Mouse (Mus musculus): ENCODE measurements around the gene Fmnl2. TPM values are rescaled to one million over a fixed set of nuclear protein-coding genes. Genes with fewer than 3 reads are reported as not detected.
A peak's percentile ranks its signal among the peaks of the same experiment; 100 is the strongest.

The Fmnl2 gene
- polyA plus RNA-seq, 1 experiment from 2014 or later = 7.9 TPM

GRCm38 (mm10) chr2:53057291-53057690 lies 199.6 kb downstream of the Fmnl2 start:
- 91% methylated on average over 2 of the region's 2 CpGs for WGBS
- no peak for DNase-seq (ENCODE audit: low spot score)

GRCm38 (mm10) chr2:53061363-53062000 lies 203.8 kb downstream of the Fmnl2 start:
- 0 out of 2 replicates have a peak, but pooled peaks cover 3% of the 10 kb centered on the region for H3K36me3 ChIP-seq
- no peak overlapping the region for H3K4me3 ChIP-seq
- H3K9me3 ChIP-seq (replicated peaks) = no peaks in the 10 kb centered on the region
- DNase-seq (ENCODE audit: low spot score) = no peak
- no peaks in the 10 kb centered on the region for H3K27me3 ChIP-seq (ENCODE audit: low read depth, poor library complexity, severe bottlenecking)
- H3K4me1 ChIP-seq = no peaks in the 10 kb centered on the region
- WGBS = 90% methylated on average over 9 of the region's 9 CpGs
- no peak overlapping the region for H3K27ac ChIP-seq

More at GRCm38 (mm10) chr2:53057291-53057690, 199.6 kb downstream of the Fmnl2 start:
- Histone ChIP-seq H3K27me3 (ENCODE audit: low read depth, poor library complexity, severe bottlenecking) (no peaks in the 10 kb centered on the region), H3K4me1 (peaks cover 20% of the 10 kb centered on the region), H3K36me3 (peaks cover 11% of the 10 kb centered on the region), H3K4me3 (no peak overlapping the region), H3K27ac (no peak overlapping the region), H3K9me3 (replicated peaks) (no peaks in the 10 kb centered on the region)

- no peak overlapping the region for H3K4me3 ChIP-seq
- DNase-seq (ENCODE audit: low spot score) = no peak
- 0 out of 2 replicates have a peak, but pooled peaks cover under 1% of the 10 kb centered on the region for H3K36me3 ChIP-seq
- H3K9me3 ChIP-seq (replicated peaks) = no peaks in the 10 kb centered on the region
- H3K27ac ChIP-seq = no peak overlapping the region
- H3K27me3 ChIP-seq (ENCODE audit: low read depth, poor library complexity, severe bottlenecking) = no peaks in the 10 kb centered on the region
- H3K4me1 ChIP-seq = no peaks in the 10 kb centered on the region
- 95% methylated on average over 2 of the region's 2 CpGs for WGBS
Measured at GRCm38 (mm10) chr2:53066973-53067372, 209.3 kb downstream of the Fmnl2 start.

GRCm38 (mm10) chr2:53070607-53071006 lies 212.9 kb downstream of the Fmnl2 start:
- no peak for DNase-seq (ENCODE audit: low spot score)
- Histone ChIP-seq H3K36me3 (0 out of 2 replicates have a peak, but pooled peaks cover 6% of the 10 kb centered on the region), H3K9me3 (replicated peaks) (no peaks in the 10 kb centered on the region), H3K4me1 (no peaks in the 10 kb centered on the region), H3K27me3 (ENCODE audit: low read depth, poor library complexity, severe bottlenecking) (no peaks in the 10 kb centered on the region), H3K27ac (no peak overlapping the region), H3K4me3 (no peak overlapping the region)
- 31% methylated on average over 1 of the region's 1 CpGs for WGBS

- Histone ChIP-seq H3K4me3 (no peak overlapping the region), H3K27ac (no peak overlapping the region), H3K27me3 (ENCODE audit: low read depth, poor library complexity, severe bottlenecking) (no peaks in the 10 kb centered on the region), H3K36me3 (no peaks in the 10 kb centered on the region), H3K9me3 (replicated peaks) (no peaks in the 10 kb centered on the region), H3K4me1 (peaks cover 8% of the 10 kb centered on the region)
- DNase-seq (ENCODE audit: low spot score) = no peak
- WGBS = 55% methylated on average over 2 of the region's 2 CpGs
Measured at GRCm38 (mm10) chr2:53079693-53080286, 222.1 kb downstream of the Fmnl2 start.

GRCm38 (mm10) chr2:53082045-53082444 lies 224.4 kb downstream of the Fmnl2 start:
- H3K27ac ChIP-seq = no peak overlapping the region
- 88% methylated on average over 4 of the region's 4 CpGs for WGBS
- DNase-seq (ENCODE audit: low spot score) = no peak

GRCm38 (mm10) chr2:53082501-53082900 lies 224.8 kb downstream of the Fmnl2 start:
- no peaks in the 10 kb centered on the region for H3K27me3 ChIP-seq (ENCODE audit: low read depth, poor library complexity, severe bottlenecking)
- no peak overlapping the region for H3K27ac ChIP-seq
- H3K4me1 ChIP-seq = peaks cover 8% of the 10 kb centered on the region
- WGBS = 92% methylated on average over 5 of the region's 5 CpGs
- no peaks in the 10 kb centered on the region for H3K9me3 ChIP-seq (replicated peaks)
- no peak overlapping the region for H3K4me3 ChIP-seq
- no peak for DNase-seq (ENCODE audit: low spot score)
- no peaks in the 10 kb centered on the region for H3K36me3 ChIP-seq

More at GRCm38 (mm10) chr2:53082045-53082444, 224.4 kb downstream of the Fmnl2 start:
- Histone ChIP-seq H3K4me3 (no peak overlapping the region), H3K4me1 (peaks cover 8% of the 10 kb centered on the region), H3K27me3 (ENCODE audit: low read depth, poor library complexity, severe bottlenecking) (no peaks in the 10 kb centered on the region), H3K9me3 (replicated peaks) (no peaks in the 10 kb centered on the region), H3K36me3 (no peaks in the 10 kb centered on the region)

GRCm38 (mm10) chr2:53083241-53083640 lies 225.6 kb downstream of the Fmnl2 start:
- WGBS = 46% methylated on average over 1 of the region's 1 CpGs
- Histone ChIP-seq H3K4me3 (no peak overlapping the region), H3K4me1 (peaks cover 8% of the 10 kb centered on the region), H3K9me3 (replicated peaks) (no peaks in the 10 kb centered on the region), H3K36me3 (no peaks in the 10 kb centered on the region), H3K27me3 (ENCODE audit: low read depth, poor library complexity, severe bottlenecking) (no peaks in the 10 kb centered on the region), H3K27ac (no peak overlapping the region)
- DNase-seq (ENCODE audit: low spot score) = no peak

- Histone ChIP-seq H3K27me3 (ENCODE audit: low read depth, poor library complexity, severe bottlenecking) (no peaks in the 10 kb centered on the region), H3K9me3 (replicated peaks) (no peaks in the 10 kb centered on the region), H3K27ac (no peak overlapping the region), H3K4me1 (no peaks in the 10 kb centered on the region), H3K36me3 (peaks cover 7% of the 10 kb centered on the region; the same call in 1 of the 2 replicates), H3K4me3 (no peak overlapping the region)
- WGBS = 59% methylated on average over 9 of the region's 9 CpGs
- DNase-seq (ENCODE audit: low spot score) = peak; percentile 54
Measured at GRCm38 (mm10) chr2:53085617-53086202, 228.1 kb downstream of the Fmnl2 start.

- WGBS = 92% methylated on average over 3 of the region's 3 CpGs
- Histone ChIP-seq H3K27me3 (ENCODE audit: low read depth, poor library complexity, severe bottlenecking) (no peaks in the 10 kb centered on the region), H3K36me3 (peaks cover 7% of the 10 kb centered on the region; the same call in 1 of the 2 replicates), H3K27ac (no peak overlapping the region), H3K4me3 (no peak overlapping the region), H3K4me1 (no peaks in the 10 kb centered on the region), H3K9me3 (replicated peaks) (no peaks in the 10 kb centered on the region)
- no peak for DNase-seq (ENCODE audit: low spot score)
Measured at GRCm38 (mm10) chr2:53088744-53089143, 231.1 kb downstream of the Fmnl2 start.

GRCm38 (mm10) chr2:53095031-53095430 lies 237.4 kb downstream of the Fmnl2 start:
- Histone ChIP-seq H3K4me1 (no peaks in the 10 kb centered on the region), H3K4me3 (no peak overlapping the region), H3K27me3 (ENCODE audit: low read depth, poor library complexity, severe bottlenecking) (no peaks in the 10 kb centered on the region), H3K27ac (no peak overlapping the region), H3K9me3 (replicated peaks) (no peaks in the 10 kb centered on the region), H3K36me3 (peaks cover 22% of the 10 kb centered on the region)
- WGBS = 94% methylated on average over 9 of the region's 9 CpGs
- no peak for DNase-seq (ENCODE audit: low spot score)

GRCm38 (mm10) chr2:53095489-53095888 lies 237.8 kb downstream of the Fmnl2 start:
- 92% methylated on average over 3 of the region's 3 CpGs for WGBS
- Histone ChIP-seq H3K4me1 (no peaks in the 10 kb centered on the region), H3K4me3 (no peak overlapping the region), H3K9me3 (replicated peaks) (no peaks in the 10 kb centered on the region), H3K36me3 (peaks cover 19% of the 10 kb centered on the region), H3K27ac (no peak overlapping the region), H3K27me3 (ENCODE audit: low read depth, poor library complexity, severe bottlenecking) (no peaks in the 10 kb centered on the region)
- DNase-seq (ENCODE audit: low spot score) = no peak

- no peak for DNase-seq (ENCODE audit: low spot score)
- Histone ChIP-seq H3K9me3 (replicated peaks) (no peaks in the 10 kb centered on the region), H3K36me3 (peaks cover 46% of the 10 kb centered on the region), H3K4me3 (no peak overlapping the region), H3K27me3 (ENCODE audit: low read depth, poor library complexity, severe bottlenecking) (no peaks in the 10 kb centered on the region), H3K4me1 (no peaks in the 10 kb centered on the region), H3K27ac (no peak overlapping the region)
- 24% methylated on average over 2 of the region's 2 CpGs for WGBS
Measured at GRCm38 (mm10) chr2:53100093-53100492, 242.4 kb downstream of the Fmnl2 start.

Data from limb, embryonic 10.5 days (tissue).